8 mouse cellular contexts compared by ENCODE assay signal in genomic region chr12:57196608-57197362, GRCm38 (mm10). TPM values are rescaled to one million over a fixed set of nuclear protein-coding genes. Genes with fewer than 3 reads are reported as not detected.
A peak's percentile ranks its signal among the peaks of the same experiment; 100 is the strongest.
DNase-seq lines count a peak whose midpoint lies in the region; ATAC-seq lines count a peak whose summit lies in the region.

No protein-coding gene starts in this region.

- H3K27me3 ChIP-seq in embryonic facial prominence, embryonic 14.5 days (replicated peaks; ENCODE audit: control insufficient read depth, insufficient read depth, low read length): peaks cover 32% of the 10 kb centered on the region
- peaks cover 15% of the 10 kb centered on the region; the same call in 1 of the 2 replicates for H3K27me3 ChIP-seq in heart, embryonic 13.5 days (replicated peaks)
- peaks cover 8% of the 10 kb centered on the region for H3K27me3 ChIP-seq in kidney, embryonic 16.5 days (ENCODE audit: insufficient read depth, low read length)

- H3K4me3 ChIP-seq in embryonic facial prominence, embryonic 14.5 days (ENCODE audit: low read depth, low read length): peak overlapping the region; percentile 52
- H3K4me3 ChIP-seq in heart, embryonic 13.5 days: peak overlapping the region; percentile 61
- H3K4me3 ChIP-seq in kidney, embryonic 16.5 days (ENCODE audit: low read length): peak overlapping the region; percentile 53

- H3K27ac ChIP-seq in embryonic facial prominence, embryonic 14.5 days (replicated peaks; ENCODE audit: low read depth, low read length): no peak overlapping the region
- peak overlapping the region; percentile 10 for H3K27ac ChIP-seq in heart, embryonic 13.5 days (replicated peaks)
- H3K27ac ChIP-seq in kidney, embryonic 16.5 days (ENCODE audit: low read length): no peak overlapping the region

- no peaks in the 10 kb centered on the region; the same call in 1 of the 2 replicates for H3K4me1 ChIP-seq in embryonic facial prominence, embryonic 14.5 days (ENCODE audit: control insufficient read depth, insufficient read depth, low read length)
- peaks cover 7% of the 10 kb centered on the region; the same call in 1 of the 2 replicates for H3K4me1 ChIP-seq in heart, embryonic 13.5 days
- 0 out of 2 replicates have a peak, but pooled peaks cover 5% of the 10 kb centered on the region for H3K4me1 ChIP-seq in kidney, embryonic 16.5 days (ENCODE audit: insufficient read depth, low read length)

- H3K9me3 ChIP-seq in embryonic facial prominence, embryonic 14.5 days (ENCODE audit: control insufficient read depth, low read length): no peaks in the 10 kb centered on the region
- H3K9me3 ChIP-seq in heart, embryonic 13.5 days: no peaks in the 10 kb centered on the region
- no peaks in the 10 kb centered on the region for H3K9me3 ChIP-seq in kidney, embryonic 16.5 days (ENCODE audit: low read length)

- H3K36me3 ChIP-seq in embryonic facial prominence, embryonic 14.5 days (ENCODE audit: control insufficient read depth, insufficient read depth, low read length): no peaks in the 10 kb centered on the region
- no peaks in the 10 kb centered on the region for H3K36me3 ChIP-seq in heart, embryonic 13.5 days
- H3K36me3 ChIP-seq in kidney, embryonic 16.5 days (ENCODE audit: insufficient read depth, low read length): no peaks in the 10 kb centered on the region

- H3K9ac ChIP-seq in embryonic facial prominence, embryonic 14.5 days (ENCODE audit: low read depth, low read length): peak overlapping the region; percentile 67
- peak overlapping the region; percentile 79 for H3K9ac ChIP-seq in heart, embryonic 13.5 days
- H3K9ac ChIP-seq in kidney, embryonic 16.5 days (replicated peaks; ENCODE audit: low read length): peak overlapping the region; percentile 58

- peak; percentile 53 for ATAC-seq in embryonic facial prominence, embryonic 14.5 days (ENCODE audit: low read depth)
- peak; percentile 42; the same call in 1 of the 2 replicates for ATAC-seq in heart, embryonic 13.5 days (ENCODE audit: extremely low read depth, insufficient number of reproducible peaks, low FRiP score, low TSS enrichment)
- peak; percentile 83 for ATAC-seq in kidney, embryonic 16.5 days (ENCODE audit: low FRiP score, low TSS enrichment)
- ATAC-seq in monocyte, adult 5-6 weeks (replicated peaks; ENCODE audit: insufficient number of reproducible peaks, low FRiP score, low TSS enrichment, poor library complexity, severe bottlenecking): no peak

- WGBS in embryonic facial prominence, embryonic 14.5 days: 1% methylated on average over 38 of the region's 59 CpGs
- WGBS in heart, embryonic 13.5 days: 1% methylated on average over 59 of the region's 59 CpGs
- under 1% methylated on average over 59 of the region's 59 CpGs for WGBS in kidney, embryonic 16.5 days

- peak; percentile 12 for DNase-seq in CD4-positive, CD25-positive, alpha-beta regulatory T cell, adult 2 months (ENCODE audit: low read depth, low spot score)
- DNase-seq in Muller cell, postnatal 12 days (ENCODE audit: inconsistent ontology term): peak; percentile 69
- DNase-seq in embryonic facial prominence, embryonic 14.5 days (ENCODE audit: low spot score): peak; percentile 58
- peak; percentile 5 for DNase-seq in lung, postnatal 36 days
- peak; percentile 68 for DNase-seq in spleen, adult 12 weeks (ENCODE audit: low spot score)

- H3K4me2 ChIP-seq in embryonic facial prominence, embryonic 14.5 days (ENCODE audit: low read depth, low read length): peak overlapping the region; percentile 90
- H3K4me2 ChIP-seq in heart, embryonic 13.5 days: peak overlapping the region; percentile 89
- peak overlapping the region; percentile 78 for H3K4me2 ChIP-seq in kidney, embryonic 16.5 days (replicated peaks; ENCODE audit: low read depth, low read length)

RNA-seq across cellular contexts. Expression of gene Slc25a21, which starts 0.5 kb away (rescaled TPM):
- polyA plus RNA-seq in embryonic facial prominence, embryonic 14.5 days (2014; fragmentation: Nextera tagmentation; extraction: Ambion mirVana): 0.58 and 0.73 TPM in 2 replicates
- 0.68 and 1.5 TPM in 2 replicates for polyA plus RNA-seq in heart, embryonic 13.5 days (2015; fragmentation: Nextera tagmentation; extraction: Ambion mirVana)
- polyA plus RNA-seq in kidney, embryonic 16.5 days (2015; fragmentation: Nextera tagmentation; extraction: Ambion mirVana): 3.4 and 3.5 TPM in 2 replicates
- not detected in 3 replicates for total RNA-seq in monocyte, adult 5-6 weeks (2017)

RNA-seq across cellular contexts. Expression of gene Prps1l3, which starts 33.4 kb away (rescaled TPM):
- polyA plus RNA-seq in embryonic facial prominence, embryonic 14.5 days (2014; fragmentation: Nextera tagmentation; extraction: Ambion mirVana): 53.3 and 64.9 TPM in 2 replicates
- 32.3 and 34.7 TPM in 2 replicates for polyA plus RNA-seq in heart, embryonic 13.5 days (2015; fragmentation: Nextera tagmentation; extraction: Ambion mirVana)
- polyA plus RNA-seq in kidney, embryonic 16.5 days (2015; fragmentation: Nextera tagmentation; extraction: Ambion mirVana): 81.7 and 86.3 TPM in 2 replicates
- total RNA-seq in monocyte, adult 5-6 weeks (2017): 41.5 to 58.1 TPM (median 45.9 TPM) in 3 replicates

RNA-seq across cellular contexts. Expression of gene Mipol1, which starts 33.4 kb away (rescaled TPM):
- polyA plus RNA-seq in embryonic facial prominence, embryonic 14.5 days (2014; fragmentation: Nextera tagmentation; extraction: Ambion mirVana): 6.9 and 8.7 TPM in 2 replicates
- 7.1 and 7.5 TPM in 2 replicates for polyA plus RNA-seq in heart, embryonic 13.5 days (2015; fragmentation: Nextera tagmentation; extraction: Ambion mirVana)
- 13.0 and 14.0 TPM in 2 replicates for polyA plus RNA-seq in kidney, embryonic 16.5 days (2015; fragmentation: Nextera tagmentation; extraction: Ambion mirVana)
- 10.4 to 17.1 TPM (median 13.0 TPM) in 3 replicates for total RNA-seq in monocyte, adult 5-6 weeks (2017)

Comparison
In these comparisons a context has a peak if more than half of its experiments do, and no peak if none do; other contexts are left out.
1. DNase-seq: peak in every context shown above with its lines; median percentile 69 in Muller cell, postnatal 12 days; 68 in spleen, adult 12 weeks; 58 in embryonic facial prominence, embryonic 14.5 days; 12 in CD4-positive, CD25-positive, alpha-beta regulatory T cell, adult 2 months; 5 in lung, postnatal 36 days.